Mouse (Mus musculus) C2C12 (cell line): ENCODE measurements at regions not wholly inside any gene's neighbourhood (a gene's known extent, or its start where the extent isn't known, plus 50 kb on each side); places are given as distances from the start of the nearest gene placed in this dataset.

ENCODE experiments used
- H3K27me3 ChIP-seq: one replicate; pipeline ENCODE4 v1.6.1; 2011; ENCODE audit not compliant: control insufficient read depth, insufficient read depth, insufficient read length
- H3K36me3 ChIP-seq: one replicate; pipeline ENCODE4 v1.6.1; 2011; ENCODE audit not compliant: control insufficient read depth, insufficient read depth
- H3K4me3 ChIP-seq: one replicate; pipeline ENCODE4 v1.5.1; 2011; ENCODE audit warnings: mild to moderate bottlenecking, control low read depth; ENCODE audit not compliant: poor library complexity, insufficient read depth, severe bottlenecking
- H3K79me2 ChIP-seq: one replicate; pipeline ENCODE4 v1.6.1; 2011; ENCODE audit not compliant: control insufficient read depth, insufficient read depth
- H3K79me3 ChIP-seq: one replicate; pipeline ENCODE4 v1.6.1; 2011; ENCODE audit warnings: low read depth, control low read depth
- H3ac ChIP-seq: one replicate; pipeline ENCODE3; 2011; ENCODE audit warnings: low read depth; ENCODE audit not compliant: control insufficient read depth, insufficient read length
- CEBPB ChIP-seq: IDR thresholded peaks from one replicate; pipeline ENCODE4 v1.6.1; 2011; ENCODE audit warnings: low read depth, mild to moderate bottlenecking, control low read depth, moderate library complexity
- CTCF ChIP-seq: IDR thresholded peaks from one replicate; pipeline ENCODE4 v1.5.1; 2011; ENCODE audit not compliant: control insufficient read depth, insufficient read depth, insufficient read length
- FOSL1 ChIP-seq: IDR thresholded peaks from one replicate; pipeline ENCODE4 v1.8.0; 2011; ENCODE audit warnings: mild to moderate bottlenecking, low read length; ENCODE audit not compliant: poor library complexity, insufficient read depth, severe bottlenecking
- MAX ChIP-seq: IDR thresholded peaks from one replicate; pipeline ENCODE4 v1.6.1; 2011; ENCODE audit warnings: mild to moderate bottlenecking, control low read depth
- MYOD1 ChIP-seq: IDR thresholded peaks from one replicate; pipeline ENCODE4 v1.6.1; 2011; ENCODE audit warnings: low read depth; ENCODE audit not compliant: control insufficient read depth, insufficient read length
- MYOG ChIP-seq: IDR thresholded peaks from one replicate; pipeline ENCODE4 v1.6.1; 2011; ENCODE audit not compliant: control insufficient read depth, insufficient read length; ENCODE audit errors: extremely low read depth
- USF1 ChIP-seq: IDR thresholded peaks from one replicate; pipeline ENCODE4 v1.6.1; 2011; ENCODE audit warnings: low read depth, mild to moderate bottlenecking, control low read depth, moderate library complexity

DNA sequence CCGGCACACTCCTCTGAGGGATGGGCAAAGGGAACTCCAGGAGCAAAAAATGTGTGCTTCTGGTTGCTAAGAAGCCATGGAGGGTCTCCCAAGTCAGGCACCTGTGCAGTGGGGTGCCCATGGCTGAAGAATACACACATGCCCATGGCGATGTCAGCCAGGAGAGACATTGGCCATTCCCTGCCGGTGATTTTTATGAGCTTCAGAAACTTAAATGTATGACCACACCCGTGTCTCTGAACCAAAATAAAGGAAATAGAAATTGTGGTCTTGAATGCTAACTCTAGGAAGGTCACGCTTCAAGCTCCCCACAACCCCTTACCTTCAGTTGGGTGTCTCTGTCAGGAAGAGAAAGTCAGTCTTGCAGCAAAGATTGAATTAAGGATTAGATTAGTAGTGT is 56.0 kb upstream of the Map1b start:
- Histone ChIP-seq H3K27me3 (peaks cover 3% of the 10 kb centered on the region), H3ac (no peak overlapping the region), H3K36me3 (no peaks in the 10 kb centered on the region), H3K4me3 (no peak overlapping the region), H3K79me3 (no peaks in the 10 kb centered on the region), H3K79me2 (no peaks in the 10 kb centered on the region)
- TF ChIP-seq MYOD1, result no peak
- no peak for TF ChIP-seq MAX
- TF ChIP-seq FOSL1, result no peak
- TF ChIP-seq CTCF, result no peak
- no peak for TF ChIP-seq CEBPB
- TF ChIP-seq MYOG, result no peak
- TF ChIP-seq USF1, result no peak
